Mouse (Mus musculus) olfactory bulb, adult 2 months (tissue): ENCODE results near the gene Alas2.

ENCODE experiments used
- CTCF ChIP-seq: fragments of 200-500 bp; IDR thresholded peaks from 2 replicates; pipeline ENCODE4 v1.5.1; 2012; ENCODE audit warnings: low read depth, mild to moderate bottlenecking, low read length, moderate library complexity; ENCODE audit not compliant: insufficient read depth
- POLR2A ChIP-seq: fragments of 200-500 bp; IDR thresholded peaks from 2 replicates; pipeline ENCODE4 v1.6.1; 2012; ENCODE audit warnings: mild to moderate bottlenecking, low read depth, low read length, moderate library complexity; ENCODE audit not compliant: insufficient read depth

- no peak for TF ChIP-seq CTCF
- no peak for TF ChIP-seq POLR2A
These were observed 35.9 kb upstream of the Alas2 start for GRCm38 (mm10) chrX:150511274-150511673.
